Mouse (Mus musculus): Measurements from ENCODE around the gene Lsm6. TPM values are rescaled to one million over a fixed set of nuclear protein-coding genes. Genes with fewer than 3 reads are reported as not detected.

Lsm6 gene
- polyA plus RNA-seq, 1 experiment, result 57.6 TPM

DNA sequence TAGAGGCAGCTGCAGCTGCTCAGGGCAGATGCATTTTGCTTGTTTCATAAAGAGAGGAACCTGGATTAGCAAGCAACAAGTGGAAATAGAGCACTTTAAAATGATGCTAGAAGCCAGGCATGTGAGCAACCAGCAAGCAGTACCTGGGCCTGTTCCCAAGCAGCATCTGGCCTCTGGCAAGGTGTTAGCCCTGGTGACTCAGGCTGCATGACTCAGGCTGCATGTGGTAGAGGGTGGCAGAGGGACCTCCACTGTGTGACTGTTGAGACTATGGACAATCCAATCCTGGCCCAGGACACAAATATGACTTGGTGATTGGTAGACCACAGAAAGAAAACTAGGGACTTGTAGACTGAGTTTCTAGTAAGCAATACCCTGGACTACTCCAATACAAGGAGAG is 56.0 kb downstream of the Lsm6 start:
- no peak overlapping the region for H3K4me3 ChIP-seq (ENCODE audit: insufficient read depth, low read depth, low read length)
- no peaks in the 10 kb centered on the region for H3K4me1 ChIP-seq (ENCODE audit: control insufficient read depth, insufficient read depth, insufficient read length, low read length)
- no peak overlapping the region for H3K27ac ChIP-seq (replicated peaks; ENCODE audit: low read depth, low read length)

DNA sequence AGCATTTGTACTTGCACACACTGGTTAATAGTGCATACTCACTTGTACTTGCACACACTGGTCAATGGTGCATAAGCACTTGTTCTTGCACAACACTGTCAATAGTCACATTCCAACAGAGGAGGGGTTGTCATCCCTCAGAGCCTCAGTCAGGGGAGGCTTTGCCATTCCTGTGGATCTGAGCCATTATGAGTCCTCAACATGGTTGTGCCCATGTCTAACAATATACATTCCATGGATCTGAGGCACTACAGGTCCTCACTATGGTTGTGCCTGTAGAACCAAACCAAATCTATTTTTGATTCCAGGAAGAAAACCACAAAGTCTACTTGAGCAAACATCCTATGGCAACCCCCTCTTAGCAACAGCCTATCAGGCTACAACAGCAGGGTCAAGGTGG is 61.8 kb downstream of the Lsm6 start:
- H3K4me3 ChIP-seq (ENCODE audit: insufficient read depth, low read depth, low read length), result no peak overlapping the region
- H3K4me1 ChIP-seq (ENCODE audit: control insufficient read depth, insufficient read depth, insufficient read length, low read length), result no peaks in the 10 kb centered on the region
- no peak overlapping the region for H3K27ac ChIP-seq (replicated peaks; ENCODE audit: low read depth, low read length)

DNA sequence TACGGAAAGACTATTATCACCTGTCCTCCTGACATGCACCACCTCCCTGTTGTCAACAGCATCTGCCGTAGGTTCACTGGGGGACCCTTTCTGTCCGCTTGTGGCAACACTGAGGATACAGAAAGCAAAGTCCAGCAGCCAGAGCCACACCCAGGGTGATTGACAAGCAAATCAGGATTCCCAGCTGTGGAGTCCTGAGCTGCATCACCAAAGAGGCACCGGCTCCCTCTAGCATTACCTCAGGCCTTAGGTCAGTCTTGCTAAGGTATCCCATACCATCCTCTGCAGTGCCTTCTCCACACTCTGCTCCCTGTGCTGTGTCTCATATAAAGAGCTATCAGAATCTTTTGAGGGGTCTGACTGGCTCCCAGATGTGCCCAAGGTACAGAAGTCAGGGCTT is 66.0 kb downstream of the Lsm6 start:
- no peaks in the 10 kb centered on the region for H3K4me1 ChIP-seq (ENCODE audit: control insufficient read depth, insufficient read depth, insufficient read length, low read length)
- no peak overlapping the region for H3K27ac ChIP-seq (replicated peaks; ENCODE audit: low read depth, low read length)

More for the DNA sequence above, 66.0 kb downstream of the Lsm6 start:
- no peak overlapping the region for H3K4me3 ChIP-seq (ENCODE audit: insufficient read depth, low read depth, low read length)

Other genes with a start within 250 kb of the Lsm6 start
- gene Zfp827, start 207.3 kb upstream of the Lsm6 start, polyA plus RNA-seq (2012; ENCODE audit: insufficient read depth, insufficient read length, missing spikeins), result 3.6 and 5.0 TPM in 2 replicates

All from brown adipose tissue, adult 24 weeks (tissue).